Mouse (Mus musculus) duodenum, adult 2 months (tissue): Measurements from ENCODE around the gene Gabrr3. TPM values are rescaled to one million over a fixed set of nuclear protein-coding genes. Genes with fewer than 3 reads are reported as not detected.

Source experiments
- polyA plus RNA-seq: library from polyadenylated mRNA; depleted of rRNA; stranded (reverse); fragments of >200 nt; gene quantifications from 2 replicates; pipeline ENCODE4 v1.2.3, GENCODE M21; 2012; ENCODE audit warnings: low replicate concordance; rRNA removed

Gabrr3 gene
- not detected in 2 replicates for polyA plus RNA-seq

DNA sequence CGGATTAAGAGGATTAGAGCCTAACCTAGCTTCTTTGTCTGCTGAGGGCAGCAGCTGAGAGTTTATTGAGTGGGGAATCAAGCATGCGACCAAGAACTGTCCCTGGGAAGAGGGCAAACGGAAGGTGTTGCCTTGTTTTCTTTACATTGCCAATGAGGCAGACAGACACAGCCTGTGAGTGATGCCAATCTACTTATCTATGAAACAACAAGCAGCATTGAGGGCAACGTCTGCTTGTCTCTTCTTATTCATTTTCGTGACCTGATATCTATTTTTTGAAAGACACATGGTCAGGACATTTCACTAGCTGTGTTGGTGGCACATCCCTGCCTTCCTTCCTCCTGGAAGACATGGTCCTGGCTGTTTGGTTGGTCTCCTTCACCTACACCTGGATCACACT, at the start of gene Gabrr3:
Gene Gabrr3, plus strand, starts transcription at position 301 of the 400 bp plus-strand sequence.

DNA sequence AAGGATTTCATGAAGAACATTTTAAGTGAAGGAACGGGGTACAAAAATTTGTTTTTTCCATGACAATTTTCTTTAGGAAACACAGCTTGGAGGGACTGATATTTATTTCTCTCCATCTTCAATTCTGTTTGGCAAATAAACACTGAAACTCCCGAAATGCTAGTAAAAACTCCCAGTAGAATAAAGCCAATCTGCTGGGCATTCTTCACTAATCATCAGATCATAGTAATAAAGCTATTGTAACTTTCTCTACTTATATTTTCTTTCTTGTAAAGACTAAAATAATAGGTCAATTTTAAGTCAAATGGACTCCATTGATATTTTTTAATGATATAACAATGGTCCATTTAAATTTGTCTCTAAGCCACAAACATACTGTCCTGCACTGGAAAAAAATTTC, 43.2 kb upstream of the Gabrr3 start, which contains the start of gene Olfr209:
Gene Olfr209, minus strand, starts transcription at position 101 of the 400 bp plus-strand sequence.

GRCm38 (mm10) chr16:59471637-59472278, 64.6 kb downstream of the Gabrr3 start, which contains the start of gene Riox2:
TSS of gene Riox2 (plus strand) at chr16:59471775.

Other genes with a start within 250 kb of the Gabrr3 start
- gene Olfr196, start 236.9 kb upstream of the Gabrr3 start, polyA plus RNA-seq: not detected in 2 replicates
- not detected in 2 replicates for gene Olfr198, start 203.8 kb upstream of the Gabrr3 start, polyA plus RNA-seq
- not detected in 2 replicates for gene Olfr199, start 187.6 kb upstream of the Gabrr3 start, polyA plus RNA-seq
- not detected in 2 replicates for gene Olfr201, start 134.7 kb upstream of the Gabrr3 start, polyA plus RNA-seq
- gene Olfr202, start 120.5 kb upstream of the Gabrr3 start, polyA plus RNA-seq: not detected in 2 replicates
- gene Olfr203, start 108.5 kb upstream of the Gabrr3 start, polyA plus RNA-seq: not detected in 2 replicates
- gene Olfr204, start 89.1 kb upstream of the Gabrr3 start, polyA plus RNA-seq: not detected in 2 replicates
- gene Olfr205, start 76.2 kb upstream of the Gabrr3 start, polyA plus RNA-seq: not detected in 2 replicates
- not detected in 2 replicates for gene Olfr206, start 58.1 kb upstream of the Gabrr3 start, polyA plus RNA-seq
- not detected in 2 replicates for gene Olfr209, start 43.3 kb upstream of the Gabrr3 start, polyA plus RNA-seq
- 0.95 and 1.9 TPM in 2 replicates for gene Riox2, start 64.4 kb downstream of the Gabrr3 start, polyA plus RNA-seq
- gene Crybg3, start 193.6 kb downstream of the Gabrr3 start, polyA plus RNA-seq: 0.46 and 2.3 TPM in 2 replicates
- gene Arl6, start 232.1 kb downstream of the Gabrr3 start, polyA plus RNA-seq: 0.30 and 0.34 TPM in 2 replicates